Mouse (Mus musculus) yolk sac, embryonic 10.5 days (tissue): ENCODE results near the gene Smoc1.

ENCODE experiments used
- DNase-seq: peaks from one replicate; pipeline ENCODE4 v3.0.0-alpha.2; 2017; ENCODE audit warnings: low spot score

The Smoc1 gene

GRCm38 (mm10) chr12:81026277-81026994 is at the start of gene Smoc1:
Smoc1 (plus strand) TSS chr12:81026808.
- peak; percentile 86 for DNase-seq

- peak; percentile 40 for DNase-seq
Observed at GRCm38 (mm10) chr12:80982326-80982725, 44.3 kb upstream of the Smoc1 start.

- DNase-seq, result no peak
Observed at GRCm38 (mm10) chr12:80983695-80984094, 42.9 kb upstream of the Smoc1 start.

GRCm38 (mm10) chr12:80986628-80987027 is 40.0 kb upstream of the Smoc1 start:
- DNase-seq, result no peak

- DNase-seq, result no peak
Observed at GRCm38 (mm10) chr12:80988286-80988685, 38.3 kb upstream of the Smoc1 start.

GRCm38 (mm10) chr12:80990901-80991445 is 35.6 kb upstream of the Smoc1 start:
- no peak for DNase-seq

- DNase-seq, result no peak
Observed at GRCm38 (mm10) chr12:80991806-80992205, 34.8 kb upstream of the Smoc1 start.

- DNase-seq, result no peak
Observed at GRCm38 (mm10) chr12:80992540-80993122, 34.0 kb upstream of the Smoc1 start.

- no peak for DNase-seq
Observed at GRCm38 (mm10) chr12:80993773-80994172, 32.8 kb upstream of the Smoc1 start.

GRCm38 (mm10) chr12:80995326-80995725 is 31.3 kb upstream of the Smoc1 start:
- no peak for DNase-seq

- no peak for DNase-seq
Observed at GRCm38 (mm10) chr12:80997652-80998051, 29.0 kb upstream of the Smoc1 start.

- DNase-seq, result no peak
Observed at GRCm38 (mm10) chr12:80998528-80999221, 27.9 kb upstream of the Smoc1 start.

- no peak for DNase-seq
Observed at GRCm38 (mm10) chr12:81000924-81001323, 25.7 kb upstream of the Smoc1 start.

- DNase-seq, result no peak
Observed at GRCm38 (mm10) chr12:81002841-81003635, 23.6 kb upstream of the Smoc1 start.

GRCm38 (mm10) chr12:81009813-81010212 is 16.8 kb upstream of the Smoc1 start:
- DNase-seq, result no peak

- DNase-seq, result no peak
Observed at GRCm38 (mm10) chr12:81011994-81012393, 14.6 kb upstream of the Smoc1 start.

GRCm38 (mm10) chr12:81013496-81013895 is 13.1 kb upstream of the Smoc1 start:
- no peak for DNase-seq

GRCm38 (mm10) chr12:81017624-81018023 is 9.0 kb upstream of the Smoc1 start:
- DNase-seq, result no peak

- DNase-seq, result peak; percentile 56
Observed at GRCm38 (mm10) chr12:81018516-81019279, 7.9 kb upstream of the Smoc1 start.

- no peak for DNase-seq
Observed at GRCm38 (mm10) chr12:81019280-81019935, 7.2 kb upstream of the Smoc1 start.

- no peak for DNase-seq
Observed at GRCm38 (mm10) chr12:81024407-81024806, 2.2 kb upstream of the Smoc1 start.
